Mouse (Mus musculus) T-helper 2 cell (primary cell): ENCODE measurements around the gene Hace1.

ENCODE experiments used
- in situ Hi-C: fragments of 300-600 bp; cut with MboI, MseI; formaldehyde crosslinking; loops from one replicate; pipeline ENCODE4 v1.15.1; 2025; ENCODE audit warnings: high pct_unique_total_duplicates

The Hace1 gene

GRCm38 (mm10) chr10:45698930-45699329, 121.3 kb downstream of the Hace1 start:
- in situ Hi-C loops: no loop called here

- in situ Hi-C loops: no loop called here
These were observed 129.2 kb downstream of the Hace1 start for GRCm38 (mm10) chr10:45706849-45707248.

GRCm38 (mm10) chr10:45710848-45711247, 133.2 kb downstream of the Hace1 start:
- in situ Hi-C loops: no loop called here

GRCm38 (mm10) chr10:45711348-45711747, 133.7 kb downstream of the Hace1 start:
- in situ Hi-C loops: no loop called here
